Mouse (Mus musculus): ENCODE measurements at regions not wholly inside any gene's neighbourhood (a gene's known extent, or its start where the extent isn't known, plus 50 kb on each side); places are given as distances from the start of the nearest gene placed in this dataset.

- no peak for DNase-seq
These were observed 410.7 kb upstream of the Clint1 start for GRCm38 (mm10) chr11:45440937-45441720.

GRCm38 (mm10) chr11:45446512-45446911 lies 405.3 kb upstream of the Clint1 start:
- DNase-seq, result no peak

GRCm38 (mm10) chr11:45454234-45454633 lies 397.6 kb upstream of the Clint1 start:
- no peak for DNase-seq

GRCm38 (mm10) chr11:45454933-45455332 lies 396.9 kb upstream of the Clint1 start:
- DNase-seq, result no peak

- no peak for DNase-seq
These were observed 395.1 kb upstream of the Clint1 start for GRCm38 (mm10) chr11:45456724-45457123.

GRCm38 (mm10) chr11:45457597-45457996 lies 394.3 kb upstream of the Clint1 start:
- DNase-seq, result no peak

GRCm38 (mm10) chr11:45460000-45460792 lies 391.7 kb upstream of the Clint1 start:
- no peak for DNase-seq

GRCm38 (mm10) chr11:45464501-45464900 lies 387.4 kb upstream of the Clint1 start:
- no peak for DNase-seq

- no peak for DNase-seq
These were observed 385.5 kb upstream of the Clint1 start for GRCm38 (mm10) chr11:45466350-45466749.

- no peak for DNase-seq
These were observed 379.7 kb upstream of the Clint1 start for GRCm38 (mm10) chr11:45472171-45472570.

- no peak for DNase-seq
These were observed 374.9 kb upstream of the Clint1 start for GRCm38 (mm10) chr11:45476917-45477316.

GRCm38 (mm10) chr11:45485950-45486349 lies 365.9 kb upstream of the Clint1 start:
- no peak for DNase-seq

- DNase-seq, result no peak
These were observed 360.6 kb upstream of the Clint1 start for GRCm38 (mm10) chr11:45491021-45491967.

GRCm38 (mm10) chr11:45495246-45495645 lies 356.6 kb upstream of the Clint1 start:
- DNase-seq, result no peak

GRCm38 (mm10) chr11:45508566-45508965 lies 343.3 kb upstream of the Clint1 start:
- peak; percentile 7 for DNase-seq

GRCm38 (mm10) chr11:45509278-45509677 lies 342.6 kb upstream of the Clint1 start:
- no peak for DNase-seq

- no peak for DNase-seq
These were observed 337.2 kb upstream of the Clint1 start for GRCm38 (mm10) chr11:45514415-45515271.

GRCm38 (mm10) chr11:45524720-45525119 lies 327.1 kb upstream of the Clint1 start:
- no peak for DNase-seq

- no peak for DNase-seq
These were observed 320.7 kb upstream of the Clint1 start for GRCm38 (mm10) chr11:45531044-45531626.

- no peak for DNase-seq
These were observed 318.3 kb upstream of the Clint1 start for GRCm38 (mm10) chr11:45533402-45534056.

GRCm38 (mm10) chr11:45535501-45536025 lies 316.3 kb upstream of the Clint1 start:
- DNase-seq, result peak; percentile 9

Measured in kidney, postnatal 14 days (tissue).